Mouse (Mus musculus) v-Abl transformed pro-B cells (cell line): ENCODE measurements around the gene Chrm4.

ENCODE experiments used
- in situ Hi-C, 2 experiments: fragments of 400-800 bp; cut with MboI; formaldehyde crosslinking; loops; one replicate each; pipeline ENCODE4 v1.15.1; 2025; ENCODE audit not compliant: unreplicated experiment in 2 of 2

Chrm4 gene

DNA sequence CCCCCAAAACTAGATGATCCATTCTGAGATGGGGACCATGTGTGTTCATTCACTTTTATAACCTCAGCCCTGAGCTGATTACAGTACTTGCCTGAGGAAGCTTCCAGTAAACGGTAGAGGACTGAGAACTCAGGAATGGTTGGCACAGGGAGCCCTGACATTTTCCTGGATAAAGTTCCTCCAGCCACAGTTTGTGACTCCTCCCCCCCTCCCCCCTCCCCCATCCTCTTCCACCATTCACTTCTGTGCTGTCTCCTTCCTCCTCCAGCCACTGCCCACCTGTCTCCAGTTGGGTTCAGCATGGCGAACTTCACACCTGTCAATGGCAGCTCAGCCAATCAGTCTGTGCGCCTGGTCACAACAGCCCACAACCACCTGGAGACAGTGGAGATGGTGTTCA, at the start of gene Chrm4:
TSS of gene Chrm4 (plus strand) at position 301 of the 400 bp plus-strand sequence.
- in situ Hi-C loops, result loop anchor here (5.0 kb wide), 2 partner anchors 130 to 145 kb away; no protein-coding TSS in a partner anchor

DNA sequence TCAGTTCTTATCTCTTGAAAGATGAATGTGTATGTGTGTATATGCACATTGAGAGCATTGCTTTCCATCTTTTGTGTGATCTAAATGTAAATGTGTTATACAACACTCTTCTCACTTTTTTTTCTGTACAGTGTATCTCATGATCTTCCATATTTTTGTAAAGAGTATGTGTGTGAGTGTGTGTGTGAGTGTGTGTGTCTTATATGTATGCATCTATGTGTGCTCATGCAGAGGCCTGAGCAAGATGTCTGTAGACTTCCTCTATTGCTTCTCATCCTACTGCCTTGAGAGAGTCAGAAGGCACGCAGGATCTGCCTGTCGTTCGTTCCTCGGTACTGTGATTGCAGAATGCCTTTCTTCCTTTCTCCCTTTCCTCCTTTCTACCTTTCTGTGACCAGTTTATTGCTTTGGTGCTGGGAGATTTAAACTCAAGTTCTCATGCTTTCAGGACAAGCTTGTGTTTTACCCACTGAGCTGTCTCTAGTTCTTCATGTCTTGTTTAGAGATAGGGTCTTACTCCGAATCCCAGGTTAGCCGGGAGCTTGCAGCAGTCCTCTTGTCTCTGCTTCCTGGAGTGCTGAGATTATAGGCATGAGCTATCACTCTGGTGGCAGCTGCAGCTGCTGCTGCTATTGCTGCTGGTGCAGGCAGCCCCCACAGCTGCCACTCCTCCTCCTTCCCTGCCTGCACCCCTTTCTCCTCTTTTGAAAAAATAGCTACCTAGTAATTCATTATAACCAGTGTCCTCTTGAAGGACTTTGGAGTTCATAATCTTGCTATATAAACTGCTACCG, 48.5 kb upstream of the Chrm4 start:
- in situ Hi-C loops, result no loop called here

DNA sequence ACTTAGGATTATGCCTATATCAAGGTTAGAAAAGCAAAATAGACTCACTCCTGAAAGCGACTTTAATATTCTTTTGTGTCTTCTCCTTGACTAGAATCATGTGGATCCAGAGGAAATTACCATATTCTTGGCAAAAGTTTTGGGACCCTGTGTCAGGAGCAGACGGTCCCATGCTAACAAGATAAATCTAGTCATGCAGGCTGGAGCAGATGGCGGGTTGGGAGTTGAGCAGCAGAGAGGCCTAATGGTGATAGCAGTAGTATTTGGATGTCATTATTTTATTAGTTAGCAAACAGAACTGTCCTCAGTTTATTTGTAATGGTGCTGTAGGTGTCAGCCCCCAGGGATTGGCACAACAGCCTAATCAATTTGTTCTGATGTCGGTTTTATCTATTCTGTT, 43.1 kb upstream of the Chrm4 start:
- in situ Hi-C loops, result no loop called here

DNA sequence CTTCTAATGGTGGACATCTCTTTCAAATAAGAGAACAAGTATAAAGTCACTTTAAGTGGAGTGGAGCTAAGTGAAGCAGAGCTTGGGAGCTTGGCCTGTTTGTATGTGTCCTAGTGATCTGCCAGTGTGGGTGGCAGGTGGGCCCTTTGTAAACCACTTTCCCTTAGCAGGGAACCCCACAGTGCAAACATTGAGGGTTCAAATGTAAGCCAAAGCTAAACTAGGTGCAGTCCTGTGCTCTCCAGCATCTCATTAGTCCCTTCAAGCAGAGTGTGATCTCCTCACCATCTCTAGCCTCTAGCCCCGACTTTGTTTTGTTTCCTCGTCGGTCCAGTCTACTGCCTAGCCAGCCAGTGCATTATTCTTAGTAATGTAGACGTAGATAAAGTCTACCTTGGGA, 42.4 kb upstream of the Chrm4 start:
- in situ Hi-C loops, result no loop called here

DNA sequence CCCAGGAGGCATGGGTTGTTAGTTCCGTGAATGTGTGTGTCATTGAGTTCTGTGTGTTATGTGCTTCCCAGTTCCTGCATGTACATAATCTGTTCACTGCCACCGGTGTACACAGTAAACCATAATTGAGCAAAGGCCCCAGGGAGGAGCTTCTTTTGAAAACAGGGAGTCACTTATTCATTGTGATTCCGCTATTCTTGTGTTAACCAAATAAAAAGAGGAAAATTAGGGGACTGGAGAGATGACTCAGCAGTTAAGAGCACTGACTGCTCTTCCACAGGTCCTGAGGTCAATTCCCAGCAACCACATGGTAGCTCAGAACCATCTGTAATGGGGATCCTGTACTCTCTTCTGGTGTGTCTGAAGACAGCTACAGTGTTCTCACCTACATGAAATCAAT, 32.3 kb upstream of the Chrm4 start:
- in situ Hi-C loops, result no loop called here

DNA sequence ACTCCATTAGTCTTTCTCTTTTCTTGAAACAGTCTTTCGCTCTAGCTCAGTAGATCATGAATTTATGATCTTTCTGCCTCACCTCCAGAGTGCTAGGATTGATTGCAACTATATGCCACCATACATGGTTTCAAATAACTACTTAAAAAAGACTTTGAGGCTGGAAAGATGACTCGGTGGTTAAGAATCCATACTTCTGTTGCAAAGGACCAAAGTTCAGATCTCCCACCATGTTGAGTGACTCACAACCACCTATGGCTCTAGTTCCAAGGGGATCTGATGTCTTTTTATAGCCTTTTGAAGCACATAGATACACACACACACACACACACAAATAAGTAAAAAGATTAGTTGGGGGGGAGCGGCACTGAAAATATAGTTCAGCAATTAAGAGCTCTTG, 31.6 kb upstream of the Chrm4 start:
- in situ Hi-C loops, result no loop called here

- in situ Hi-C loops, result no loop called here
Measured at GRCm38 (mm10) chr2:91897968-91898367, 29.1 kb upstream of the Chrm4 start.

DNA sequence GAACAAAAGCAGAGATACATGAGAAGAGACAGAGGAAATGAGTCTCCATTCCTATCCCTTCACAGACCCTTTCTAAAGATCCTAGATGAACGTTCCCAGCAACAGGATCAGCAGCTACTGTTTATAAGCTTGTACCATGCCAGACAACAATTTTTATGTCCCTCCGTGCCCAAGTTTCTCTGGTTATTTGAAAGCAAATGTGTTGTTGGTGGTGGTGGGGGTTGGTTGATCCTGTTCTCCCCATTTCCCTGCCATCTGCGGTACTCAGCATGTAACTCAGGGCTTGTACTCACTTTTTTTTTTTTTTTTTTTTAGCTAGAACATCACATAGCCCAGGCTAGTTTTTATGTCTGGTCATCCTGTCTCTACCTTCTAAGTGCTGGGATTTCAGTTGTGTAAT, 27.9 kb upstream of the Chrm4 start:
- in situ Hi-C loops, result no loop called here

DNA sequence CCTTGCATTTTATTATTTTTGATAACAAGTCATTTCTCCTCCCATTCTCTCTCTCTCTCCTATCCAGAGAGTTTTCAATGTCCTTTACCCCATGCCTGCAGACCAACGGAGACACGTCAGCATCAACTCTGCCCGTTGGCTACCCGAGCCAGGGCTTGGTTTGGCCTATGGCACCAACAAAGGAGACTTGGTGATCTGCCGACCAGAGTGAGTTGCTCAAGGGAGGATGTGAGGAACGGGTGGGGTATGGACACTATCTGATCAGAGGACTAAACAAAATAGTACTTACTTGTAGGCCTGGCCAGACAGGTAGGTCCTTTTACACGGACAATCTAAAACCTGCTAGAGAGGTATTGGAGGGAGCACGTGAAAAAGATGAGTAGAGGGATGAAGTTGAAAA, 26.6 kb upstream of the Chrm4 start:
- in situ Hi-C loops, result loop anchor here in 1 of 2 experiments (25.0 kb wide), 1 partner anchor 613 kb away; no protein-coding TSS in a partner anchor

DNA sequence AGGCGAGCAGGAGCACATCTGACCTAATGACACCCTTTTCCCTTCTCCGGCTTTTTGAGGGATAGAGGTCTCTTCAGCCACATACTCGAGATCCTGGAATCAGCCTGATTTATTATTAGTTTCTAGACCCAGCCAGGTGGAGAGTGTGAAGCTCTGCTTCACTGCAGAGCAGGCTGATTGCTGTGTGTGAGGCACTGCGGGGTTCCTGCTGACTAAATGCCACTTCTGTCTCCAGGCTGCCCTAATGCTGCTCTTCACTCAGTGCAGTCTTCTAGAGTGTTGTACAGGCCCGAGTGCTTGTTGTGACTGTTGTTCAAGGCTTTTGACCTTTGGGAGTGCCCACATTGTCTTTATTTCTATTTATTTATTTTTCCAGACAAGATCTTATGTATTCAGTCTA, 24.7 kb upstream of the Chrm4 start:
- in situ Hi-C loops, result loop anchor here in 1 of 2 experiments (25.0 kb wide), 1 partner anchor 615 kb away; no protein-coding TSS in a partner anchor

- in situ Hi-C loops, result loop anchor here in 1 of 2 experiments (25.0 kb wide), 1 partner anchor 616 kb away; no protein-coding TSS in a partner anchor
Measured at GRCm38 (mm10) chr2:91903171-91903925, 23.7 kb upstream of the Chrm4 start.

- in situ Hi-C loops, result loop anchor here in 1 of 2 experiments (25.0 kb wide), 1 partner anchor 617 kb away; no protein-coding TSS in a partner anchor
Measured at GRCm38 (mm10) chr2:91904618-91905307, 22.3 kb upstream of the Chrm4 start.

DNA sequence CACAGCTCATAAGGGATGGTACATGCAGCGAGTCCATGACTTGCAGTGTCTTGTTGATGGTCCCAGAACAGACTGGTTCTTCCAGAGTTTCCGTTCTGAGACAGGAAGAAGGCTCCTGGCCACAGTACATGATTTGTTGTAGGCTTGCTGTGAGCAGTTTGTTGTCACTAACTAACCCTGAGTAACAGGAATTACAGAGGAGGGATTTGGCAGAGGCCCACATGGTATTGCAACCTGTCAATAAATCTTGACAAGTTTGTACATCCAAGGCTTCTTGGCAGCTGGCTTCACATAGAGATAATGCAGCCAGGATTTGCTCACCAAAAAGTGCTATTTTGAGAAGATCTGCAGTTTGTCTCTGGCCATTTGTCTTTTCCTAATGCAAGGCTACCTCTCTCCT, 20.9 kb upstream of the Chrm4 start:
- in situ Hi-C loops, result loop anchor here in 1 of 2 experiments (25.0 kb wide), 1 partner anchor 619 kb away; no protein-coding TSS in a partner anchor

DNA sequence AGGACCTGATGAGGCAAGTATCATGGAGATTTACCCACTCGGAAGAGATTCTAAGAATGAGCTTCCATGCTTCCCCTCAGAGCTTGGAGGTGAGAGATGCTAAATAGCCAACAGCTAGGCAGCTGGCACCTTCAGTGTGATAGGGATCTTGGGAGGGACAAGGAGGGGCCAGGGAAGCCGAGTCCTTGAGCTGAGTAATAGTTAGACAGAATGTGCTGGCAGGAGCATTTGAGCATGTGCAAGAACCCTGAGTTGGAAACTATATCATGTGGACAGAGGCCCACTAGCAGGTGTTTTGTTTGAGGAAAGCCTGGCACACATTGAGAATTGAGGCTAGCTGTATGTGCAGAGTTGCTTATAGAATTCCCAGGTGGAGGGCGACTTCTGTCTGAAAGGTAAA, 14.4 kb upstream of the Chrm4 start:
- in situ Hi-C loops, result loop anchor here in 1 of 2 experiments (25.0 kb wide), 1 partner anchor 625 kb away; no protein-coding TSS in a partner anchor

GRCm38 (mm10) chr2:91913328-91914110, 13.5 kb upstream of the Chrm4 start:
- in situ Hi-C loops, result loop anchor here in 1 of 2 experiments (25.0 kb wide), 1 partner anchor 626 kb away; no protein-coding TSS in a partner anchor

DNA sequence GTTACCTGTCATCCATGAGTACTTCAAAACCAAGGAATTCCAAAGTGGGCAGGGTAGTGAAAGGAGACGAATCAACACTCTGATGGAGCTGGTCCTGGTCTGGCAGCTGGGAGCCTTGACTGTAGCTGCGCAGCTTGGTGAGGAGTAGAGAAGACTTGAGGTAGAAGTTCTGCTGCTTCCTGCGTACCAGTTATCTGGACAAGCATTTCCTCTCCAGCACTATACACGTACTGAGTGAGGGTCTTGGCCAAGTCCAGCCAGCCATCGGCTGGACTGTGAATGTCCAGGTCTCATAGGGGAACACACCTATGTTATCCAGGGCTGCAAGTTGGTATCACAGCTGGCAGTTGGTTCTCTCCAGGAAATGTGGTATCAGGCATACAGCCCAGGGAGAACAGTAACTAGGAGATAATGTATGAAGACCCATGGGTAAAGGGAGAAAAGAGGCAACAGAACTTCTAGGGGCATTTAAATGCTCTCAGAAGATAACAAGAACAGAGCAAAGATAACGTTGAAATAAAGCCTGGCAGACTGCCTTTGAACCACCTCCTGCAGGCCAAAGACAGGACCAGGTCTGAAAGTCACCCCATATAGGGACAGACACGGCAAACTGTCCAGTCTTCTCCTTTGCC, 10.6 kb upstream of the Chrm4 start:
- in situ Hi-C loops, result loop anchor here in 1 of 2 experiments (25.0 kb wide), 1 partner anchor 629 kb away; no protein-coding TSS in a partner anchor

GRCm38 (mm10) chr2:91917096-91917495, 10.0 kb upstream of the Chrm4 start:
- in situ Hi-C loops, result loop anchor here in 1 of 2 experiments (25.0 kb wide), 1 partner anchor 630 kb away; no protein-coding TSS in a partner anchor

GRCm38 (mm10) chr2:91920130-91920529, 6.9 kb upstream of the Chrm4 start:
- in situ Hi-C loops, result loop anchor here (5.0 to 25.0 kb wide), 2 partner anchors 318 to 633 kb away; no protein-coding TSS in a partner anchor

DNA sequence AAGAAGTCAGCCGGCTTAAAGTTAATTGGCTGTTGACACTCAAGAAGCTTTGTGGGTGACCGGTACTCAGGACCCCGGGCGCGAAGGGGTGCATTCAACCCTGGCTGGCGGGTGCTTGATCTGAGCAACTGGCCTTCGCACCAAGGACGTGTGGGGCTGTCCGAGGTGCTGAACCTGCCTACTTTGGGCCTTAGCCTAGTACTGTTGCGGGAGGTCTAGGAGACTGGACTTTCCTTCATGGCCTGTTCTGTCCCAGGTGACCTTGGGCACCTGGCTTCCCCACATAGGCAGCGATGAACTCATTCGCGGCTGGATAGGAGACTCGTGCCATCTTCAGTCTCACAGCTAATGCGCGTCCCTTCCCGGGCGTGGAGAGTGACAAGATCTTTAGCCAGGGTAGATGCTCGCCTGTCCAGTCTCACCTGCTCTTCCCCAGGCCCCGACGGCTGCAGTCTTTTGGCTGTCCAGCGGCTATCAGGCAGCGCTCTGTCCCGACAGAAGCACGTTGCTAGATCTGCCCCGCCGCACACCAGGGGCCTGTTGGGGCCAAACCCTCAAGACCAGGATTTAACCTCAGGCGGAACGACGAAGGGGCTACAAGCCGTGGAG, 5.8 kb upstream of the Chrm4 start:
- in situ Hi-C loops, result loop anchor here (5.0 to 25.0 kb wide), 2 partner anchors 319 to 634 kb away; no protein-coding TSS in a partner anchor
